Mouse (Mus musculus): ENCODE measurements at regions not wholly inside any gene's neighbourhood (a gene's known extent, or its start where the extent isn't known, plus 50 kb on each side); places are given as distances from the start of the nearest gene placed in this dataset. TPM values are rescaled to one million over a fixed set of nuclear protein-coding genes. Genes with fewer than 3 reads are reported as not detected.

DNA sequence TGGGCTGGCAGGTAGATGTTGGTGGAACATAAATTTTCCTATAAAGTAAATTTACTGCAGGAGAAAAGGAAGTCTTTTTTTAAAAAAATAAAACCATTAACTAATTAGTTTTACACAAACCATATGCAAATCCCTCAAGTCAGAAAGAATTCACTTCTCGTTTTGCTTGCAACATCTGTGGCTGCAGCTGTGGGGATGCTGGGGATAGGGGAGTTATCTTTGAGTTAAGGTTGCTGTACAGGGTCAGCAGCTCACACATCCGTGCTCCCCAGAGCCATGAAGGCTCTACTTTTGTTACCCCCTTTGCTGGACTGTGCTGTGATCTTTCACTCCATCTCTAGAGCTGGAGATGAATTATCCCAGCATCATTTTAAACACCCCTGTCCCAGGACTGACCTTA is 54.4 kb upstream of the Tnp1 start:
- no peak for ATAC-seq (ENCODE audit: low FRiP score, low read depth)
- Histone ChIP-seq H3K27ac (replicated peaks) (no peak overlapping the region), H3K4me1 (no peaks in the 10 kb centered on the region), H3K4me3 (no peak overlapping the region), H3K4me2 (replicated peaks) (no peak overlapping the region), H3K27me3 (no peaks in the 10 kb centered on the region), H3K9ac (replicated peaks) (no peak overlapping the region), H3K36me3 (no peaks in the 10 kb centered on the region), H3K9me3 (no peaks in the 10 kb centered on the region)
- WGBS = 72% methylated on average over 2 of the region's 2 CpGs

Small RNA genes lying in the stretch of these regions (microRNA-seq; reads per million reads assigned to microRNA genes)
- gene Mir6351 = not detected
